Mouse (Mus musculus) thymus, postnatal 36 days (tissue): ENCODE measurements at regions not wholly inside any gene's neighbourhood (a gene's known extent, or its start where the extent isn't known, plus 50 kb on each side); places are given as distances from the start of the nearest gene placed in this dataset.

Source experiments
- DNase-seq, 2 experiments: peaks; one replicate each; pipeline ENCODE4 v3.0.0; 2022; ENCODE audit warnings: mixed read lengths in 2 of 2

GRCm38 (mm10) chr12:26067866-26068684 is 347.0 kb downstream of the Rnf144a start:
- DNase-seq: peak; percentile 59 to 64

GRCm38 (mm10) chr12:26060378-26060777 is 354.7 kb downstream of the Rnf144a start:
- DNase-seq: no peak

- DNase-seq: no peak
Observed at GRCm38 (mm10) chr12:26059090-26059489, 356.0 kb downstream of the Rnf144a start.

DNA sequence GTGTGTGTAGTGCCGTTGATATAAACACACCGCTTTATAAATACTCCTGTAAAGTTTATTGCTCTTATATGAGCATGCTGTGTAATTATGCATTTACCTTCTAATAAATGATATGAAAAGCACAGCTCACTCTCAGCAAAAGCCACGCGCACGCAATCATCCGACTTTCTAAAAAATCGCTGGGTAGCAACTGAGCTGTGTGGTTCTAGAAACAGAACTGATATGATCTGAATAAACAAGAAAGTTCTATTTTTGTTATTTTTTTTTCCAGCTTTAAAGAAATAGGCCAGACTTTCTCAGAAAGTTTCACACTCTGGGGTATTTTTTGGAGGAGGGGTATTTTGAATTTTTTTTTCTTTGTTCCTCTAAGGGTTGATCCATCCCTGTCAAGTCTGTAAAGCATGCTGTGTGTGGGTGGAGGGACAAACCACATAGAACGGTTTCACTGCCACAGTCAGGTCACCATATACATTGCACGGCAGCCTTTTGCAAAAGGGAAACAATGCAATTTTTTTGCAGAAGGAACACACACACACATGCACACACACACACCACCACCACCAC is 357.5 kb downstream of the Rnf144a start:
- no peak for DNase-seq

- DNase-seq: no peak
Observed at GRCm38 (mm10) chr12:26046991-26047390, 368.1 kb downstream of the Rnf144a start.

DNA sequence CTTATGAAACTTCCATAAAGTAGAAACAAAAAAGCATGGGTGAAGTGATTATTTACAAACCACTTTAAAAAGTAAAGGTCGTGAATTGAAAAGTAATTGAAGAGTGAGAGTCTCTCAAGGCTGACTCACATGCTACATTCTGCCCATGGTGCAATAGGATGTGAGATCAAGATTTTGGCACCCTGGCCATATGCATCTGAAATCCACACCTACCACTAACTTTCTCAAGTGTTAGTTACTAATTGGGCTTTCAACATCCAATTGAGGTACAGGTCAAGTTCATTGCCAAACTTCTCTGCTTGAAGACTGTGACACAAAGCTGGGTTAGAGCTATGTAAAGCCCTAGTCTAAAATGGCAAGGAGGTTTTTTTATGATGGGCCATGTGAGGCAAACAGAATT is 369.7 kb downstream of the Rnf144a start:
- DNase-seq: no peak

DNA sequence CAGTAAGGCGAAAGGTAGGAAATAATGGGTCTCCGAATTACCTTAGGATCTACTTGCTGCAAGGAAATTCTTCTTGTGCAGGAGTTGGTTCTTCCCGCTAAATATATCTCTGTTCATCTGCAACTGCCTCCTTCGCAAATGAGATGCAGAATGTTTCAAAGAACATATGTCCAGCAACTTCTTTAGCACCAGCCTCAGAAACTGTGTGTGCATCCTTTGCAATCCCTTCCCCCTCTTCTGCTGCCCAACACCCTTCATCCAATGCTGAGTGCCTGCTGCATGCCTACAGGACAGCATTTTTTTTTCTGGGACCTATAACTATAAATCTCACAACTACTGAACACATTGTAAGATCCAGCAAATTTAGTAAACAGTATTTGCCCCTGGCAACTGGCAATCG is 402.1 kb downstream of the Rnf144a start:
- no peak for DNase-seq

- no peak for DNase-seq
Observed at GRCm38 (mm10) chr12:25994063-25994462, 421.0 kb downstream of the Rnf144a start.

GRCm38 (mm10) chr12:25991801-25992525 is 423.1 kb downstream of the Rnf144a start:
- DNase-seq: no peak

DNA sequence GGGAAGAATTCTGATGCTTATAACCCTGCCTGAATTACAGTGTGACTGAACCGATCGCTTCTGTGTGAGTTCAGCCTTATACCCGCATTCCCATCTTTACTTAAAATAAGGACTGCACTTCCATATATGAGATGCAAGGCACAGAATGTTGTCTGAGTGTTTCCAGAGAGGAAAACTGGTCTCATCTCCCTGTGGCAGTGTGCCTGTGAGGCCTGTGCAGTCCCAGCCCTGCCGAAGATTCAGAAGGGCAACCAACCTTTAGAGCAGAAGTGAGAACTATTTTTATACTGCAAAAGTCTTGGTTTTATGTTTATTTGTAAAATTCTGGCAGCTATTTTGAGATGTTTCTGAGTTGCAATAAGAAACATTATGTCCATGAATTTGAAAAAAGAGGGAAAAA is 432.5 kb downstream of the Rnf144a start:
- no peak for DNase-seq

DNA sequence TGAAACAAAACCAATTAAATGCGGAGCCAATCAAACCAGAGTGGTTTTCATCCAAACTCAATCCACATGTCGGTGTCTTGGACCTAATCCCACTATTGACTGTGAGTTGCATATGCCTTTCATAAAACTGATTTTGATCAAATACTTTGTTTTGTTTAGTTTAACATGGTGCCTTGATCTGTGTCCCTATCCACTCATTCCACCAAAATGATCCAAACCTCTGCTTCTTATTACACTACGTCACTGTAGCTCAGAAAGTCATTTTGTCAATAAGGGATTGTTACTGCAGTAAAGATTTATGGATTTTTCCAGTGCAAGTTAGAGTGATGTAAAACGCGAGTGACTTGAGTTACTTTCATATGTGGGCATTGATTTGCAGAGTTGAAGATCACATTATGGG is 436.7 kb downstream of the Rnf144a start:
- no peak for DNase-seq

DNA sequence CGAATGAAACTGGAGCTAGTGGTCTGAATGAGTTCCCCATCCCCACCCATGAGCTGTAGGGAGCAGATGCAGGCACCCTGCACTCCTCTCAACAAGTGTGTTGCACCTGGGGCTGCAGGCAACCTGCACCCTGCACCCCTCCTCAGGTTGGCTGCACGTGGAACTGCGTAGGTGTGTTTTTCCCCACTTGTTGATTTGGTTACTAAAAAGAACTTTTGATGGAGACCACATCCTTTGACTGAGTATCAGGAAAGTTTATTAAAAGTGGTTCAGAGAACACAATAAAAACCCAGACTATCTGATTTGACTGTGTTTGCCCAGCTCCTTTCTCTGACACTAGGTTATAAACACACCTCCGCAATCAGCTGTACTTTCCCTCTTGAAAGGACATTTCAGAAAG is 456.5 kb downstream of the Rnf144a start:
- peak; percentile 12 to 40 for DNase-seq

DNA sequence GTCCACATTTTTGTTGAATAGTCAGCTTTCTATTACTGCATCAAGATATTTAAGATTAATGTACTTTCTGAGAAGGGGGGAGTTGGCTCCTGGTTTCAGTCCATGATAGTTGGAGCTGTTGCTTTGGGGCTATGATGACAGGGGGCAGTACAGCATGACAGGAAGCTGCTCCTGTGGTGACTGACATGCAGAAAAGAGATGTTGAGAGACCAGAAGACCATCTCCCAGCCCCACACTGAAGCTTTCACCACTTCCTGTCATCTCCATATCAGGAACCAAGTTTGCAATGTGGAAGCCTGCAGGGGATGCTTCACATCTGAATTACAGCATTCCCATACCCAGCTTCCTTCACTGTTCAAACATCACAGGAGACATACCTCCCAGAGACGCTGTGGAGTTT is 457.5 kb downstream of the Rnf144a start:
- DNase-seq: no peak

DNA sequence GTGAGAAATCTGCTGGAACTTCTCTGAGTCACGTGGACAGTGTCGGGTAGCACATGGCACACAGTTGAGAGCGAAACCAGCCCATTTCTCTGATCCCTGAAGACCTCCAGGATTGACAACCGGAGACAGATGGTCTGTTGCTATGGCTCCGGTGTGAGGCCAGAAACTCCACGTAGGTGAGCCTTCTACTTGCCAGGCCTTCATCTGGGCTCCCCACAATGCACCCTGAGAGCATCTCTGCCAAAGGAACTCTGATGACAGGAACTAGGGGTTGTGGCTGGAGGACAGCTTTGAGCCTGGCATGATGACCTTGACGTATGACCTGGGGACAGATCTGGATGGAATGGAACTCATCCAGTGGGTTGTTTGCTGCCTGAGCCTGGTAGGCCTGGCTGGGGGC is 467.9 kb downstream of the Rnf144a start:
- no peak for DNase-seq

GRCm38 (mm10) chr12:25946121-25946520 is 468.9 kb downstream of the Rnf144a start:
- DNase-seq: no peak

DNA sequence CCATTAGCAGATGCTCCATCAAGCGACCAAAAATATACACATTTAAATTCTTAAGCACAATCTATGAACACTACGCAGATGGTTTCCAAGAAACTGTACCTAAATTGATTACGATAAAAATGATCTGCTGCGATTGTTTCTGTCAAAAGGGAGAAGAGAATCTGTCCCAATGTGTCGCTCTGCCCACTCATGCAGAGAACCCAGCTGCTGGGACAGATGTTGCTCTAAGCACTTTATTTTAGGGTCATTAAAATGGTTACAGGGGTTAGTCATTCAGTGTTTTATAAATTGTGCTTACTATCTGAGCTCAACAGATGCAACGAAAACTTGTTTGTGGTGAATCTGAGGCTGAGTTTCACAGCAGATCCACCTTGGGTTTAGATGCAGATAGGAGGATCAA is 476.2 kb downstream of the Rnf144a start:
- no peak for DNase-seq

GRCm38 (mm10) chr12:25934946-25935345 is 480.1 kb downstream of the Rnf144a start:
- no peak for DNase-seq

- DNase-seq: no peak
Observed at GRCm38 (mm10) chr12:25934526-25934925, 480.5 kb downstream of the Rnf144a start.

GRCm38 (mm10) chr12:25926367-25926766 is 488.7 kb downstream of the Rnf144a start:
- DNase-seq: no peak

DNA sequence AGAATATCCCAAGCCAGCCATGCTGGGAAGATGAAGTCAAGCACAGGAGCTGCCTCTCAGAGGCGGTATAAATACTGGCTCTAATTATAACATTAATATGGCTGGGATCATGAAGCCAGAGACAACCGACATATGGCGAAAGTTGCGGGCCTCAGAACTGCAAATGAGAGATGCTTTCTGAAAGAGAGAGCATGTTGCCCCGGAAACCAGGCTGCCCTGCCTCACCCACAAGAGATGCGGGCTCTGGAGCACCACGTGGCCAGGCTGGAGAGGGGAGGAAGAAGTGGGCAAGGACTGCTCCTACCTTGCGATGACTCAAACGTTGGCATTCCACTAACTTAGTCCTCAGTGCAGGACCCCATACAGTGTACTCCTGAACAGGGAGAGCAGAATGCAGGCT is 490.5 kb downstream of the Rnf144a start:
- DNase-seq: no peak

GRCm38 (mm10) chr12:25923772-25924171 is 491.3 kb downstream of the Rnf144a start:
- no peak for DNase-seq

DNA sequence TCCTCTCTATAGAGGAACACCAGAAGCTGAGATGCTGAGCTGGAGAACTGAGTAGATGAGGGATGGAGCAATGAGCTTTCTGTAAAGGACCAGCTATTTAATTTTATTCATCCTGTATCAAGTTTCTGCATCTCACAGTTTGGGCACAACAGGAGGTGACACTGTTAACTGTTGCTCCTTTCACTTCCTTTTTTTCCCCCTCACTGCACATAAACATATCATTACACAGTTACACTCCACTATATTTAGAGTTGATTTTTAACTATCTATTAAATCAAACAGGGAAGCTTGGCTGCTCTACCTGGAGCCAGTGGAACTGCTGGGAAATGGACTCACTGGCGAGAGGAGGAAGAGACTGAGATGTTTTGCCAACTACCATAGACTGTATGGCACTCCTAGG is 509.4 kb downstream of the Rnf144a start:
- no peak for DNase-seq

- DNase-seq: no peak
Observed at GRCm38 (mm10) chr12:25896543-25896942, 518.5 kb downstream of the Rnf144a start.

DNA sequence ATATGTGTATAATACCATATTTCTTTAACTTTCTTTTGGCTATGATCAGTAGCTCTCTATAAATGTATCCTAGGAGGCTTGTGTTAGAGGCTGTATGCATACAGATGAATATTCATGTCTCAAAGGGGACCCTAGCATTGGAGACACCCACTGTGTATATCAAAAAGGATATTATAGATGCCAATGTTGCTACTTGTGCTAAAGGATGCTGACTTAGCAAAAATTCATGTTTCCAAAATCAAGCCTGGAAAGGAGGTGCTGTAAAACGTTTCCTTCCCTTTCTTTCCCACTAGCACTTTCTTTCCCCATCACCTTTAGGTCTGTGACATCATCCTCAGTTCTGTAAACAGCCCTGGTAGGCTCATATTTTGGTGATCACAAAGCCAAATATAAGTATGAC is 519.4 kb downstream of the Rnf144a start:
- DNase-seq: no peak
